Mouse (Mus musculus) forebrain, embryonic 11.5 days (tissue): Measurements from ENCODE around the gene Zfhx3. TPM values are rescaled to one million over a fixed set of nuclear protein-coding genes. Genes with fewer than 3 reads are reported as not detected.
A peak's percentile ranks its signal among the peaks of the same experiment; 100 is the strongest.

Source experiments
- ATAC-seq: fragments of 200-750 bp; cut with Nextera tagmentation; replicated peaks from 2 replicates; pipeline ENCODE4 v1.8.0; 2017; ENCODE audit warnings: moderate TSS enrichment; ENCODE audit not compliant: low FRiP score
- DNase-seq: peaks from one replicate; pipeline ENCODE4 v3.0.0-alpha.2; 2017; ENCODE audit warnings: low spot score
- H3K27ac ChIP-seq: fragments of 300-500 bp; sonication (generic); 2 replicates; pipeline ENCODE4 v1.5.1; 2014; ENCODE audit warnings: low read depth, low read length
- H3K27me3 ChIP-seq: fragments of 300-500 bp; sonication (generic); 2 replicates; pipeline ENCODE4 v1.6.1; 2014; ENCODE audit warnings: mild to moderate bottlenecking, low read length, mixed read lengths; ENCODE audit not compliant: control insufficient read depth, insufficient read depth
- H3K36me3 ChIP-seq: fragments of 300-500 bp; sonication (generic); 2 replicates; pipeline ENCODE4 v1.6.1; 2014; ENCODE audit warnings: mild to moderate bottlenecking, low read length, moderate library complexity, mixed read lengths; ENCODE audit not compliant: control insufficient read depth, insufficient read depth
- H3K4me1 ChIP-seq: fragments of 300-500 bp; sonication (generic); replicated peaks from 2 replicates; pipeline ENCODE4 v1.6.1; 2014; ENCODE audit warnings: low read length, mixed read lengths; ENCODE audit not compliant: control insufficient read depth, insufficient read depth
- H3K4me2 ChIP-seq: fragments of 300-500 bp; sonication (generic); 2 replicates; pipeline ENCODE4 v1.6.1; 2014; ENCODE audit warnings: low read depth, mild to moderate bottlenecking, low read length, moderate library complexity, mixed read lengths; ENCODE audit not compliant: severe bottlenecking
- H3K4me3 ChIP-seq: fragments of 300-500 bp; sonication (generic); 2 replicates; pipeline ENCODE4 v1.5.1; 2014; ENCODE audit warnings: low read depth, low read length
- H3K9ac ChIP-seq: fragments of 300-500 bp; sonication (generic); 2 replicates; pipeline ENCODE4 v1.6.1; 2014; ENCODE audit warnings: low read length
- H3K9me3 ChIP-seq: fragments of 300-500 bp; sonication (generic); 2 replicates; pipeline ENCODE4 v1.6.1; 2016; ENCODE audit warnings: low read length, mixed read lengths; ENCODE audit not compliant: control insufficient read depth
- WGBS: fragments of 180-500 bp; shearing (Covaris S2); extraction: QIAGEN DNeasy Blood & Tissue Kit; methylation state at CpG from one replicate; pipeline ENCODE4 v1.1.7; 2014; 5-methylcytosine and 5-hydroxymethylcytosine counted together
- polyA plus RNA-seq: library from polyadenylated mRNA; unstranded; fragments of >200 nt; fragmentation: Nextera tagmentation; extraction: Ambion mirVana; gene quantifications from 2 replicates; pipeline ENCODE4 v1.2.1, GENCODE M21; 2014

Zfhx3 gene
- polyA plus RNA-seq, 1 experiment from 2014 or later = 22.9 TPM

DNA sequence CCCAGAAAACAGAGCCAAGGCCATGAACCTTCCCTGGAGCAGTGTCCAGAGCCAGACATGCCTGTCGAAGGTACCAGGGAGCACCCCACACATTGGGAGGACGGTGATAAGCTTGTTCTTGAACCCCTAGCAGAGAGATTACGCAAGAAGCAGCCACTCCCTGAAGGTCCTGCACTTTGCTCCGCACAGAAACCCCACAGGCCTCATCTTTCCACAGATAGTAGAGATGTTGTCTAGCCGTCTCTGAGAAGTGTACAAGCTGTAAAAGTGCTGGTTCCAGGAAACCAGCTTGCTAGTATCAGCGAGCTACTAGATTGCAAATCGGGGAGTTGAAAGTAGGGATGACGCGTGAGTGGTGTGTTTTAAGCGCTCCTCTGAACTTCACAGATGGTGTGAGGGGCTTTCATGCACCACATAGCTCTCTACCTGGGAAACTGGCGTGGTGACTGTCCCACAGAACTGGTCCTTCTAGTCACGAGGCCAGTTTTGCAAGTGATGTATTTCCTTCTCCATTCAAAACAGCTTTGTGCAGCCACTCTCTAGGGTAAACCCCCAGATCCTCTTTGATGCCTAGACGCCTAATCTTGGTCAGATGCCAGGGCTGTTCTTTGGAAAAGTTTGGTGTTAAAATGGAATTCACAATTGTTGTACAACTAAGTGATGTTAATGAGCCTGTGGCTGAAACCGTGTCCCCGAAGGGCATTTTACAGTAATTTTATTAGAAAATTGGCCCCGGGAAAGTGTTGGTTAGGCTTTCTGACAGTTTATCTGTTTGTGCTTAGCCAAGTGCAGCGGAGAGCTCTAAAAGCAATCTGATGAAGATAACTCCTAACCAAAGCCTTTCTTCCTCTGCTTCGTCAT lies 993.6 kb downstream of the Zfhx3 start:
- H3K4me3 ChIP-seq = no peak overlapping the region
- H3K36me3 ChIP-seq = no peaks in the 10 kb centered on the region; the same call in 1 of the 2 replicates
- no peaks in the 10 kb centered on the region for H3K27me3 ChIP-seq
- no peak overlapping the region for H3K4me2 ChIP-seq
- no peak overlapping the region for H3K9ac ChIP-seq
- peaks cover 10% of the 10 kb centered on the region; the same call in 1 of the 2 replicates for H3K4me1 ChIP-seq
- no peak overlapping the region for H3K27ac ChIP-seq
- WGBS = 86% methylated on average over 18 of the region's 18 CpGs
- no peak for DNase-seq
- peaks cover 3% of the 10 kb centered on the region; the same call in 1 of the 2 replicates for H3K9me3 ChIP-seq
- no peak for ATAC-seq

DNA sequence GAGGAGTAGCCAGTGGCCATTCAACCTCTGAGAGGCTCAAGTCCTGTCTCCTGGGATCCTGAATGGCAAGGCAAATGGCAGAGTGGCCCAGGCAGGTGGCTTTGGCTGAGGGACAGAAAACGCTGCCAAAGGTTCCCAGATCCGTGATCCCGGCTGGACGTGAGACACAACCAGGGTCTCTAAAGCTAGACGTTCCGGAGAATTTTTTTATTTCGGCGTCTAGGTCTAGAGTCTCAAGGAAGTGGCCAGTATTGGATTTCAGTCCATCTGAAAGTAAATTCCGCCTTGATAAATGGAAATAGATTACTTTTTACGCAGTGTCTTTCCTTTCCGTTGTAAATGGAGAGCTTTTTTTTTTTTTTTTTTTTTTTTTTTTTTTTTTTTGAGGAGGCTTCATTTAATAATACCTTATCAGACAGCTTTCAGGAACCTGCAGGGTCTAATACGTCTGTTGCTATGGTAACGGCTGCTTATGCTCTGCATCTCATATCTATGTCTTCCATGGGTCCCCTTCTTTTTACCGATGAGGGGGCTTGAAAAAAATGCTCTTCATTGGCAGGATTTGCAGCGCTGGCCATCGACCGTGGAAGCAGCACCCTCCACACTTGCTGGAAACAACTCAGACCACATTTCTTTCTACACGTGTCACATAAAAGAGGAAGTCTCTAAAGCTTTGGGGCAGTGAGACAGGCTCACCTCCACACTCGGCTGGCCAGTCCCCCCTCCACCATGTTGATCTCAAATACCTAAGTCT lies 994.4 kb downstream of the Zfhx3 start:
- Histone ChIP-seq H3K27ac (no peak overlapping the region), H3K9ac (no peak overlapping the region), H3K4me1 (peaks cover 11% of the 10 kb centered on the region), H3K36me3 (no peaks in the 10 kb centered on the region; the same call in 1 of the 2 replicates), H3K4me3 (no peak overlapping the region), H3K9me3 (peaks cover 3% of the 10 kb centered on the region; the same call in 1 of the 2 replicates), H3K27me3 (no peaks in the 10 kb centered on the region), H3K4me2 (no peak overlapping the region)
- no peak for ATAC-seq
- 75% methylated on average over 19 of the region's 19 CpGs for WGBS
- DNase-seq = no peak

DNA sequence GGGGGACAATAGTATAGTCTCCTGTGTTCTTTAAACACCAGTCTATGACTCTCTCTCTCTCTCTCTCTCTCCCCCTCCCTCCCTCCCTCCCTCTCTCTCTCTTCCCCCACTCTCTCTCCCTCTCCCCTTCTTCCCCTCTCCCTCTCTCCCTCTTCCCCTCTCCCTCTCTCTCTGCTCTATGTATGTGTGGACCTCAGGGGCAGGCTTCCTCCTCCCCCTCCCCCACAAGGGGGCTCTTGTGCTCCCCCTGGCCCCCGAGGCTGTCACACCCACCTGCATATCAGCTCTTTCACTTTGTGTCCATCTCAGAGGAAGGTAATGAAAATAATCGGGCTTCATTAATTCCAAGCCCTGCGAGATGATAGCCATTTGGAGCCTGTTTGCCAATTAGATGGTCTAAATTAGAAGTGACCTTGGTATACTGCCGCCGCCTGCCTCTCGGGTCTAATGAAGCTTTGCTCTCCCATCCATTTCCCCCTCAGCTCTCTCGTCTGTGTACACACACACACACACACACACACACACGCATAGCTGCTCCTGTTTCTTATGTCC lies 995.5 kb downstream of the Zfhx3 start:
- Histone ChIP-seq H3K9me3 (peaks cover 3% of the 10 kb centered on the region; the same call in 1 of the 2 replicates), H3K27ac (no peak overlapping the region), H3K4me1 (peaks cover 13% of the 10 kb centered on the region), H3K27me3 (no peaks in the 10 kb centered on the region), H3K4me3 (no peak overlapping the region), H3K36me3 (no peaks in the 10 kb centered on the region; the same call in 1 of the 2 replicates), H3K9ac (no peak overlapping the region), H3K4me2 (no peak overlapping the region)
- 62% methylated on average over 8 of the region's 8 CpGs for WGBS
- peak; percentile 66 for DNase-seq
- ATAC-seq = peak; percentile 49; the same call in 1 of the 2 replicates

DNA sequence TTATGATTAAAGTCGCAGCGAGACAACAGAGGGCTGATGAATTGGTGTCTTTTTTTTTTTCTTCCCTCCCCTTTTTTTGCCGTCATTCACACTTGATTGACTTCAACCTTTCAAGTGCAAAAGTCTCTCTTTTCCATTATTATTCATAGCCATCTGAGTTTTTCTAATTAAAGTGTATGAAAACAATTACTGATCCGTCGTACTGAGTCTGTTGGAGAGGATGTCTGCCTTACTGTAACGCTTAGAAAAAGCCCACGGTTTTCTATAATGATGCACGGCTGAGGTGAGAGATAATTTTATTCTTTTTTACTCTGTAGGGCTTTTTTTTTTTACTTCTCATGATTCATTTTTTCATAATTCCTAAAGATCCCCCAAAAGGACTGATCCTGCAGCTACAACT lies 1000.2 kb downstream of the Zfhx3 start:
- Histone ChIP-seq H3K4me3 (no peak overlapping the region), H3K36me3 (peaks cover 19% of the 10 kb centered on the region), H3K27ac (no peak overlapping the region; the same call in 1 of the 2 replicates), H3K27me3 (no peaks in the 10 kb centered on the region), H3K9me3 (peaks cover 7% of the 10 kb centered on the region; the same call in 1 of the 2 replicates), H3K4me1 (peaks cover 19% of the 10 kb centered on the region), H3K4me2 (no peak overlapping the region), H3K9ac (no peak overlapping the region)
- DNase-seq (no peak), ATAC-seq (no peak)
- whole genome bisulfite sequencing = 39% methylated on average over 8 of the region's 8 CpGs

- Histone ChIP-seq H3K27ac (no peak overlapping the region), H3K9me3 (peaks cover 7% of the 10 kb centered on the region; the same call in 1 of the 2 replicates), H3K4me1 (peaks cover 18% of the 10 kb centered on the region), H3K4me2 (no peak overlapping the region), H3K4me3 (no peak overlapping the region), H3K36me3 (peaks cover 22% of the 10 kb centered on the region), H3K9ac (no peak overlapping the region), H3K27me3 (no peaks in the 10 kb centered on the region)
- ATAC-seq (no peak), DNase-seq (no peak)
- 72% methylated on average over 11 of the region's 11 CpGs for WGBS
Observed at GRCm38 (mm10) chr8:108943132-108943531, 1000.7 kb downstream of the Zfhx3 start.

DNA sequence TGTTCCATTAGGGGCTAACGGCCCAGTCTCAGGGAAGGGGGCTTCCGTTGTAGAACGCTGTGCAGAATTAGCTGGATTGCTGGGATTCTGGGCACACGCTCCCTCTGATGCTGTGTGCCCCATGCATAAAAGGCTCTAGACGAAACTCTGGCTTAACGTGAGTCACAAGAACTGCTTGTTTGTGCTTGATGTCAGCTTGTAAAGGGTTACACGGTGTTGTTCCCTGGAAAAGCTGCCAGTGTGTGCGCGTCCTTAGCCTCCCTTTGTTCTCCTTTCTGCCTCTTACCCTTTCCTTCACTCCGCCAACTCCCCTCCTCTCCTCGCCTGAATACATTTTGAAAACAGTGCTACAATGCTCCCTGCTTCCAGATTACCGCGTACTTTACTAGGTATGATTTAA lies 1001.9 kb downstream of the Zfhx3 start:
- Histone ChIP-seq H3K9ac (0 out of 2 replicates have a peak overlapping the region, but pooled peaks have one; percentile 8), H3K27me3 (no peaks in the 10 kb centered on the region), H3K9me3 (peaks cover 17% of the 10 kb centered on the region; the same call in 1 of the 2 replicates), H3K36me3 (peaks cover 34% of the 10 kb centered on the region), H3K4me2 (0 out of 2 replicates have a peak overlapping the region, but pooled peaks have one; percentile 18), H3K4me1 (peaks cover 18% of the 10 kb centered on the region), H3K27ac (peak overlapping the region; percentile 70; the same call in 1 of the 2 replicates), H3K4me3 (no peak overlapping the region)
- 20% methylated on average over 13 of the region's 13 CpGs for WGBS
- peak; percentile 70 for DNase-seq
- ATAC-seq = peak; percentile 76

DNA sequence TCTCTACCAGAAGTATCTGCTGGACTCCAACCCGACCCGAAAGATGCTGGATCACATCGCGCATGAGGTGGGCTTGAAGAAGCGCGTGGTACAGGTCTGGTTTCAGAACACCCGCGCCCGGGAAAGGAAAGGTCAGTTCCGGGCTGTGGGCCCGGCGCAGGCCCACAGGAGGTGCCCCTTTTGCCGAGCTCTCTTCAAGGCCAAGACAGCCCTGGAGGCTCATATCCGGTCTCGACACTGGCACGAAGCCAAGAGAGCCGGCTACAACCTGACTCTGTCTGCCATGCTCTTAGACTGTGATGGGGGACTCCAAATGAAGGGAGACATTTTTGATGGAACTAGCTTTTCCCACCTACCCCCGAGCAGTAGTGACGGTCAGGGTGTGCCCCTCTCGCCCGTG lies 1007.9 kb downstream of the Zfhx3 start:
- H3K36me3 ChIP-seq = peaks cover 60% of the 10 kb centered on the region
- 98% methylated on average over 21 of the region's 21 CpGs for WGBS
- H3K4me1 ChIP-seq = no peaks in the 10 kb centered on the region
- no peaks in the 10 kb centered on the region for H3K27me3 ChIP-seq
- no peak for ATAC-seq
- peaks cover 32% of the 10 kb centered on the region for H3K9me3 ChIP-seq
- H3K9ac ChIP-seq = no peak overlapping the region
- H3K4me2 ChIP-seq = no peak overlapping the region
- no peak overlapping the region for H3K4me3 ChIP-seq
- DNase-seq = peak; percentile 42
- no peak overlapping the region for H3K27ac ChIP-seq

GRCm38 (mm10) chr8:108951560-108951959 lies 1009.1 kb downstream of the Zfhx3 start:
- H3K27ac ChIP-seq = no peak overlapping the region
- H3K9me3 ChIP-seq = peaks cover 32% of the 10 kb centered on the region
- no peaks in the 10 kb centered on the region for H3K4me1 ChIP-seq
- 93% methylated on average over 12 of the region's 12 CpGs for WGBS
- no peaks in the 10 kb centered on the region for H3K27me3 ChIP-seq
- no peak overlapping the region for H3K9ac ChIP-seq
- no peak overlapping the region for H3K4me2 ChIP-seq
- peaks cover 64% of the 10 kb centered on the region for H3K36me3 ChIP-seq
- ATAC-seq (no peak), DNase-seq (no peak)
- no peak overlapping the region for H3K4me3 ChIP-seq
